Mouse (Mus musculus) hindbrain, embryonic 13.5 days (tissue): ENCODE measurements around the gene Pfas. TPM values are rescaled to one million over a fixed set of nuclear protein-coding genes. Genes with fewer than 3 reads are reported as not detected.
"Not testable (repeated sequence)": the region's sequence is repeated elsewhere in the genome, so short reads cannot be mapped to it uniquely, and the experiment has no call there.

ENCODE experiments used
- ATAC-seq: fragments of 200-750 bp; cut with Nextera tagmentation; 2 replicates; pipeline ENCODE4 v1.8.0; 2017; ENCODE audit warnings: moderate TSS enrichment; ENCODE audit not compliant: low FRiP score
- H3K27ac ChIP-seq: fragments of 300-500 bp; sonication (generic); 2 replicates; pipeline ENCODE4 v1.5.1; 2015; ENCODE audit warnings: inconsistent platforms, mild to moderate bottlenecking, moderate library complexity
- H3K27me3 ChIP-seq: fragments of 300-500 bp; sonication (generic); 2 replicates; pipeline ENCODE4 v1.6.1; 2015; ENCODE audit warnings: mild to moderate bottlenecking, inconsistent platforms
- H3K36me3 ChIP-seq: fragments of 300-500 bp; sonication (generic); 2 replicates; pipeline ENCODE4 v1.6.1; 2015; ENCODE audit warnings: mild to moderate bottlenecking, inconsistent platforms
- H3K4me1 ChIP-seq: fragments of 300-500 bp; sonication (generic); replicated peaks from 2 replicates; pipeline ENCODE4 v1.6.1; 2015; ENCODE audit warnings: inconsistent platforms
- H3K4me2 ChIP-seq: fragments of 300-500 bp; sonication (generic); 2 replicates; pipeline ENCODE4 v1.6.1; 2015; ENCODE audit warnings: inconsistent platforms, mild to moderate bottlenecking, moderate library complexity
- H3K4me3 ChIP-seq: fragments of 300-500 bp; sonication (generic); 2 replicates; pipeline ENCODE4 v1.5.1; 2015; ENCODE audit warnings: mild to moderate bottlenecking, inconsistent platforms
- H3K9ac ChIP-seq: fragments of 300-500 bp; sonication (generic); 2 replicates; pipeline ENCODE4 v1.6.1; 2015; ENCODE audit warnings: mild to moderate bottlenecking, inconsistent platforms
- H3K9me3 ChIP-seq: fragments of 300-500 bp; sonication (generic); 2 replicates; pipeline ENCODE4 v1.6.1; 2016; ENCODE audit warnings: inconsistent platforms
- WGBS: fragments of 180-500 bp; shearing (Covaris S2); methylation state at CpG from one replicate; pipeline ENCODE4 v1.1.7; 2015; 5-methylcytosine and 5-hydroxymethylcytosine counted together
- polyA plus RNA-seq: library from polyadenylated mRNA; unstranded; fragments of >200 nt; fragmentation: Nextera tagmentation; extraction: Ambion mirVana; gene quantifications from 2 replicates; pipeline ENCODE4 v1.2.1, GENCODE M21; 2015

The Pfas gene
- polyA plus RNA-seq, 1 experiment from 2014 or later = 19.1 TPM

DNA sequence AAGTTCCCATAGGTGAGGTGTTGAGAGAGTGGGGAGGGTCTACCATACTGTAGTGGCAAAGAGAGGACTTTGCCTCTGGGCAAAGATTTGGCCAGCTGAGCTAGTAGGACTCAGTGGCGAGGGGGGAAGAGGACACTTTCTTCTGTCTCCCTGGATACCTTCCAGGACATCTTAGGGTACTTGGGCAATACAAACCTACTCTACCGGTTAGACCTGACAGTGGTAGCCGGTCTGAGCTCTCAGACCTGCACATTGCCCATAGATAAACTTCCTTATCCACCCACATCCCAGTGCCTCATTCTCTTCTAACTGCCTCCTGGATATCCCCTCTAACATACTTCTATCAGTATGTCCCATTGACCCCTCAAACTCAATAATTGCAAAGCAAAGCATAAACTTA lies 27.3 kb downstream of the Pfas start:
- WGBS = 71% methylated on average over 3 of the region's 3 CpGs
- ATAC-seq = no peak
- Histone ChIP-seq H3K9me3 (no peaks in the 10 kb centered on the region), H3K4me3 (no peak overlapping the region), H3K4me2 (no peak overlapping the region), H3K27me3 (no peaks in the 10 kb centered on the region), H3K27ac (no peak overlapping the region), H3K36me3 (peaks cover 3% of the 10 kb centered on the region; the same call in 1 of the 2 replicates), H3K4me1 (no peaks in the 10 kb centered on the region), H3K9ac (no peak overlapping the region)

DNA sequence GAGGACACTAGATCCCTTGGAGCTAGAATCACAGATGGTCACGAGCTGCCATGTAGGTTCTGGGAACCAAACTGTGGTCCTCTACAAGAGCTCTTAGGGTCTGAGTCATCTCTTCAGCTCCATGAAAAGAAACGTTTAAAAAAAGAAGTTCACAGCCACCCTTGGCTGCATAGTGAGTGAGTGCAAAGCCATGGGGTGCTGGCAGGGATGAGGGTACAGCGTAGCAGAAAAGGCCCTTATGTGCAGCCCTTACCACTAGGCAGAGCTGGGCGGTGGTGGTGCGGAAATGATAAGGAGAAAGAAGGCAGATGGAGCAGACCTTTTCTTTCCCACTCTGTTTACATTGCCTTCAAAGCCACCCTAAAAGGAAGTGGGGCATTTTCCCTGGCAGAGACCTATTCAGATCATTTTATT lies 28.9 kb downstream of the Pfas start:
- no peaks in the 10 kb centered on the region for H3K36me3 ChIP-seq
- H3K27me3 ChIP-seq = 0 out of 2 replicates have a peak, but pooled peaks cover 3% of the 10 kb centered on the region
- no peak overlapping the region for H3K9ac ChIP-seq
- H3K4me2 ChIP-seq = no peak overlapping the region
- H3K27ac ChIP-seq = no peak overlapping the region
- H3K9me3 ChIP-seq = no peaks in the 10 kb centered on the region
- H3K4me3 ChIP-seq = no peak overlapping the region
- no peak for ATAC-seq
- H3K4me1 ChIP-seq = no peaks in the 10 kb centered on the region
- 57% methylated on average over 5 of the region's 5 CpGs for WGBS

DNA sequence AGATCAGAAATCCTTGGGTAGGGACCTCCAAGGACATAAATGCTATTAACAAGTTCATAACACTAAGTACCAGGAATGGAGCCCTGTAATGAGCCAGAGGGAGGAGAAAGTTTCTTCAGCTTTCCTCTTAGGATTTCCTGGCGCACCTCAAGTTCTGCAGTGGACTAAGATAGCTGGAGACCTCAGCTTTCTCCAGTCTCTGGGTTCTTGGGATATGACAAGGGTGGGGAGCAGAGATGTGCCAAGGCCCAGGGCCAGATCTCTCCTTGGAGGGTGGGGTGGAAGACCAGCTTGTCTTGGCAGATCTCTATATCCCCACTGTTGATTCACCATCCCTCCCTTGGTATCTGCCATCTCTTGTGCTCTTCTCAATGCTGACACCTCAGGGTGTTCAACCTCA lies 32.7 kb downstream of the Pfas start:
- Histone ChIP-seq H3K36me3 (no peaks in the 10 kb centered on the region), H3K9me3 (no peaks in the 10 kb centered on the region), H3K27ac (no peak overlapping the region), H3K27me3 (0 out of 2 replicates have a peak, but pooled peaks cover 3% of the 10 kb centered on the region), H3K9ac (no peak overlapping the region), H3K4me1 (peaks cover 10% of the 10 kb centered on the region), H3K4me3 (no peak overlapping the region), H3K4me2 (no peak overlapping the region)
- 94% methylated on average over 1 of the region's 1 CpGs for WGBS
- no peak for ATAC-seq

DNA sequence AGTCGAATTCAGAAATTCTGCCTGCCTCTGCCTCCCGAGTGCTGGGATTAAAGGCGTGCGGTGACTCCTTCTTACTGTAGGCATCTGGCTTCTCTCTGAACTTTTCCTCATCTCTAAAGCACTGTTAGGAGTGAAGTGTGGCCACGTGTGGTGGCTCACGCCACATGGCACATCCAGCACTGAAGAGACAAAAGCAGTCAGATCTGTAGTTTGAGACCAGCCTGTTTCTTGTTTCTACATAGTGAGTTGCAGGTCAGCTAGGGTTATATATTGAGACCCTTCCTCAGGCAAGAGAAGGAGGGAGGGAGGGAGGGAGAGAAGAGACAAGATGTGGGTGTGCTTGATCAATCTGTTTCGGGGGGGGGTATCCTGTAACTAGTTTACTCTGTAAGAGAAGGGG lies 33.2 kb downstream of the Pfas start, which contains the start of gene Rangrf:
Gene Rangrf, minus strand, starts transcription at position 101 of the 400 bp plus-strand sequence.
- Histone ChIP-seq H3K4me2 (peak within 1 kb of the TSS; percentile 63), H3K36me3 (no peaks in the 10 kb centered on the region), H3K4me3 (peak within 1 kb of the TSS; percentile 43), H3K27ac (no peak within 1 kb of the TSS), H3K27me3 (0 out of 2 replicates have a peak, but pooled peaks cover 3% of the 10 kb centered on the region), H3K4me1 (peaks cover 14% of the 10 kb centered on the region), H3K9ac (0 out of 2 replicates have a peak within 1 kb of the TSS, but pooled peaks have one; percentile 15), H3K9me3 (no peaks in the 10 kb centered on the region)
- ATAC-seq = no peak
- 82% methylated on average over 7 of the region's 7 CpGs for WGBS

DNA sequence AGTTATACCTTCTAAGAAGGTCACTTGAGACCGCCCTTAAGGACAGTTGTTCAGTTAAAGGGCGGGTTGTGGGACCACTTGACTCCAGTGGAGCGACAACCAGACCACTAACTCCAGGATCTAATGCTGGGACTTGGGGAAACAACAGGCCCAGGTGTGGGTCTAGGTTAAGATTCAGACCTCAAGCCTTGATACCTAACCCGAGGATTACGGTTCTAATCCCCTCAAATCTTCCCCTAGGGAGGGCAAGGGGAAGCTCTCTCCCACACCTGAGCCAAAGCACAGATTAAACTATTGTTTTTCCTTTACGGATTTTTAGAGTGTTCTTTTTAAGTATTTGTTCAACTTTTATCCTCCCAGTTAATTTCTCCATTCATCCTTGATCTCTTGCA lies 34.2 kb downstream of the Pfas start:
- H3K27me3 ChIP-seq = 0 out of 2 replicates have a peak, but pooled peaks cover 3% of the 10 kb centered on the region
- no peak for ATAC-seq
- H3K9me3 ChIP-seq = no peaks in the 10 kb centered on the region
- peaks cover 15% of the 10 kb centered on the region for H3K4me1 ChIP-seq
- 36% methylated on average over 6 of the region's 6 CpGs for WGBS
- no peak overlapping the region for H3K27ac ChIP-seq
- peak overlapping the region; percentile 43 for H3K4me3 ChIP-seq
- no peaks in the 10 kb centered on the region for H3K36me3 ChIP-seq
- 0 out of 2 replicates have a peak overlapping the region, but pooled peaks have one; percentile 15 for H3K9ac ChIP-seq
- peak overlapping the region; percentile 63 for H3K4me2 ChIP-seq

DNA sequence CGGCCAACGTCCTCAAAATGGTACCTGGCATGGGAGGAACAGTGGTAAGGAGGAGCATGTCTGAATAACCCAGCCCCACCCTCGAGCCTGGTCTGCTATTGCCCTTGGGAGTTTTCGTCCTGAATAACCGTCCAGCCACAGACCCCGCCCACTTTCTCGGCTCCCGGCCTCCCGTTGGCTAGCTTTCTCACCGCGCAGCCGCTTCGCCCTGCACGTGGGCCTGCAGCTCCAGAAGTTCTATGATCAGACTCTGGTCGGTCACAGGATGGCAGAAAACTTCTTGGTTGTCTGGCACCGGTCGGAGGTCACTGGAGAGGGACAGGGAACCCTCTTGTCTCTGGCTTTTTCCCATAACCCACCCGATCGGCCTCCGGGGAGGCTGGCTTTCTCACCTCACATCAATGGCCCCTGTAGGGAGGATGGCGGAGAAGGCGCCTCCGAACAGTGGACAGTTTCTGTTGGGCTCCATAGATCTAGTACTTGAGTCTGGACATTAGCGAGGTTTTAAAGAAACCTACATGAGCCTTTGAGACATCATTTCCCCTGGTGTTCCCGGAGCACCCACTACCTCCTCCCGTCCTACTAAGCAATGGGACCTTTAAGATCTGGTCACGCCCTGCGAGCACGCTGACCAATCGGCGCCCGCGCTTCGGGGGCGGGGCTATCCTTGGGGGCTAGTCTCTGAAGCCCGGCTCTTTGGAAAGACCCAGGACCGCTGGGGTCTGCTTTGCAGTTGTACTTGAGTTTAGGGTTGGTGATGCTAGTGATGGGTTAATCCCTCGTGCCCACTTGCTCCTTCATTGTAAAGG lies 34.8 kb downstream of the Pfas start:
- under 1% methylated on average over 38 of the region's 38 CpGs for WGBS
- H3K4me3 ChIP-seq = peak overlapping the region; percentile 43
- ATAC-seq = peak; percentile 86

DNA sequence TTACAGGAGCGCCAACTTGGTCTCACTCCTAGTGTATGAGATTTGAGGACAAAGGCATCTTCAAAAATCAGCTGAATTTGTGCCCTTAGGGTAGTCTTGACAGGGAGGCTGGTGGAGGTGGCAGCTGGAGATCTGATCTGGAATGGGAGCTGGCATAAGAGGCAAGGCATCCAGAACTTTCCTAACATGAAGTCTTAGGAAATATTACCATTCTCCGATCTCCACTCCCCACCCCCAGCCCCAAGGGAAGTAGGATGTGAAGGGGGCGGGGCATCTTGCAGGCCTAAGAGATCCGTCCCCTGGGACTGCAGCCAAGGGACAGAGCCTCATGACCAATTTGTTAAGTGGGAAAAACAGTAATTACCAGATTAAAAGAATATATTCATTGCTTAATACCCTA lies 38.0 kb downstream of the Pfas start:
- no peaks in the 10 kb centered on the region for H3K36me3 ChIP-seq
- H3K27ac ChIP-seq = no peak overlapping the region
- no peak for ATAC-seq
- H3K4me3 ChIP-seq = no peak overlapping the region
- no peak overlapping the region for H3K4me2 ChIP-seq
- WGBS = 75% methylated on average over 4 of the region's 4 CpGs
- H3K4me1 ChIP-seq = peaks cover 33% of the 10 kb centered on the region
- H3K9me3 ChIP-seq = no peaks in the 10 kb centered on the region
- H3K27me3 ChIP-seq = peaks cover 12% of the 10 kb centered on the region; the same call in 1 of the 2 replicates
- H3K9ac ChIP-seq = no peak overlapping the region

More for the DNA sequence above, 34.8 kb downstream of the Pfas start:
- not testable (repeated sequence) for H3K36me3 ChIP-seq, H3K27ac ChIP-seq, H3K9me3 ChIP-seq, H3K27me3 ChIP-seq
- Histone ChIP-seq H3K4me2 (peak overlapping the region; percentile 63), H3K4me1 (peaks cover 19% of the 10 kb centered on the region), H3K9ac (peak overlapping the region; percentile 51)

DNA sequence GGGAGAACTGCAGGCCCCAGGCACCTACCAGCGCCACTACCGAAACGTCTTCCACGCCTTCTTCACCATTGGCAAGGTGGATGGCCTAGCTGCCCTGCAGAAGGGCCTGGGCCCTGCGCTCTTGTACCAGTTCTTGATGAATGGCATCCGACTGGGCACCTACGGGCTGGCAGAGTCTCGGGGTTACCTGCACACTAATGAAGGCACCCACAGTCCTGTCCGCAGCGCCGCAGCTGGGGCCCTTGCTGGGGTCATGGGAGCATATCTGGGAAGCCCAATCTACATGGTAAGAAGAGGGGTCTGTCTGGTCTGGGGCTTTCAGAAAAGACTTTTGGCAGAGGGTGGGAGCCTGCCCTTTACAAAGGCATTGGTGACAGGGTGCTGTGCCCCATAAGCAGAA lies 39.5 kb downstream of the Pfas start:
- Histone ChIP-seq H3K27ac (no peak overlapping the region), H3K36me3 (no peaks in the 10 kb centered on the region), H3K9ac (peak overlapping the region; percentile 81; the same call in 1 of the 2 replicates), H3K9me3 (no peaks in the 10 kb centered on the region), H3K4me1 (peaks cover 29% of the 10 kb centered on the region), H3K4me3 (no peak overlapping the region), H3K27me3 (peaks cover 12% of the 10 kb centered on the region; the same call in 1 of the 2 replicates), H3K4me2 (peak overlapping the region; percentile 90)
- 84% methylated on average over 11 of the region's 11 CpGs for WGBS
- no peak for ATAC-seq

DNA sequence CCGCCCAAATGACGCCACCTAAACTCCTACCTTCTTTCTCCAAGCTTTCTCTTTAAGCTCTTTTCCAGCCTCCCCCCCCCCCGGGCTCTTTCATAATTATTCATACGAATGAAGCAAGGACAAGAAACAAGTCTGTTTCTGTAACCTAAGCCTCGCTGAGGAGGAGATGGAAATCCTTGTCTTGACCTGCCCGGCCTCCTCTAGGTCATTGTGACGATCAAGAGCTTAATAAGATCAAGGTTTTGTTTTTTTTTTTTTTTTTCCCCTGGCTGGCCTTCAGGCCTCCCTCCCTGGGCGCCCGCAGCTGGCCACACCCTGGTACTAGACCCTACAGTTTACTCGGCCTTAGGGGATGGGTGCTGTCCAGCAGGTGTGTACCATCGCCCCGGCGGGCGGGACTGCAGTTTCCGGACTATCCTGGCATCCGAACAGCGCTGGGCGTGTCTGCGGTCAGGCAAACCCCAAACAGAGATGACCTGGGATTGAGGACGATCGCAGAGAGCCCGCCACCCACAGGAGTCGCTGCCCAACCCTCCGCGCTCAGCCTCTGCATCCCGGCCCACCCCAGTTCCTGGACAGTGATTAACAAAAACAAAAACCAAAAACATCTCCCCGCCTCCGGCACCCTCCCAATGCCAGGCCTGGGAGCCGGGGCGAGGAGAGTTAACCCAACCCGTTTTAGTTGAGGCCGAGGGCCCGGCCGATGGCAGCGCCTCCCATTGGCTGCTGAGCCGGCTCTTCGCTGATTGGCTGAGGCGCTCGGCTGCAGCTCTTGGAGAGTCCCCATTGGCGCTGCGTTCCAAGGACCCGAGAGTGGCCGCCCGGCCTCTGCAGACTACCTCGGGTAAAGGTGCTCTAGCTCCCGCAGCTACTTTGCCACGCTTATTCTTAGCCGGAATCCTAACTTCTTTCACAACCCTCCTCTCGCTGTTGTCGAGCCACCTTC lies 40.6 kb downstream of the Pfas start, which contains the start of gene Slc25a35:
Gene Slc25a35, plus strand, starts transcription at position 795 of the 946 bp plus-strand sequence.
- Histone ChIP-seq H3K9me3 (no peaks in the 10 kb centered on the region), H3K27ac (peak within 1 kb of the TSS; percentile 72), H3K27me3 (peaks cover 16% of the 10 kb centered on the region), H3K4me3 (peak within 1 kb of the TSS; percentile 63), H3K36me3 (no peaks in the 10 kb centered on the region), H3K4me2 (peak within 1 kb of the TSS; percentile 90), H3K9ac (peak within 1 kb of the TSS; percentile 81), H3K4me1 (peaks cover 24% of the 10 kb centered on the region)
- under 1% methylated on average over 50 of the region's 50 CpGs for WGBS
- peak; percentile 96 for ATAC-seq

DNA sequence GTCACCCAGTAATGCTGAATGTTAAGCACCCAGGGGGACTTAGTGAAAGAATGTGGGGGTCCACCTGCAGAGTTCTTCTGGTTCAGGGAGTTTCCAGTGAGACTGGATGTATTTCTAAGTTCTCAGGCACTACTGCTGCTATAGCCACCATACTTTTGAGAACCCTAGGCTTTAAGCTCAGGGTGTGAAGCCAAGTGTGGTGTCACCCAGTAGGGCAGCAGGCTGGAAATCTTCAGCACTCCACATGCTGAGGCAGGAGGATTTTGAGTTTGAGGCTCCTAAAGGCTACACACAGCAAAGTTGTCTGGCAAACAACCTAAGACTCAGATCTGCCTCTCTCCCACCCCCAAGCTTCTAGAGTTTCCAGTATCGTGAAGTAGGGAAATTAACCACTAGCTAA lies 41.7 kb downstream of the Pfas start:
- Histone ChIP-seq H3K9me3 (no peaks in the 10 kb centered on the region), H3K4me3 (0 out of 2 replicates have a peak overlapping the region, but pooled peaks have one; percentile 63), H3K36me3 (no peaks in the 10 kb centered on the region), H3K9ac (no peak overlapping the region), H3K4me1 (peaks cover 23% of the 10 kb centered on the region), H3K27me3 (peaks cover 16% of the 10 kb centered on the region), H3K4me2 (peak overlapping the region; percentile 90; the same call in 1 of the 2 replicates), H3K27ac (no peak overlapping the region)
- WGBS = 62% methylated on average over 1 of the region's 1 CpGs
- no peak for ATAC-seq

DNA sequence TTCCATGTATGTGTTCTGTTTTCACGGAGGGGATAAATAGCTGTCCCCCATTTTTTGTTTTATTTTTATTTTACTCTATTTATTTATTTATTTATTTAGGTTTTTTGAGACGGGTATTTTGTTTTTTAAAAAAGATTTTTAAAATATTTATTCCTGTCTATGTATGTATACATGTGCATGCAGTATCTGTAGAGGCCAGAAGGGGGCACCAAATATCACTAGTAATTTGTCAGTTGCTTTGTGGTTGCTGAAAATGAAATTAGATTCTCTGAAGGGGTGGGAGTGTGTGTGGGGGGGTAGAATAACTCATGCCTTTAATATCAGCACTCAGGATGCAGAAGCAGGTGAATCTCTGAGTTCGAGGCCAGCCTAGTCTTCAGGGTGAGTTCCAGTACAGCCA lies 42.4 kb downstream of the Pfas start:
- Histone ChIP-seq H3K4me2 (no peak overlapping the region), H3K9ac (no peak overlapping the region), H3K4me3 (no peak overlapping the region), H3K27me3 (peaks cover 16% of the 10 kb centered on the region), H3K36me3 (no peaks in the 10 kb centered on the region), H3K4me1 (peaks cover 23% of the 10 kb centered on the region), H3K27ac (no peak overlapping the region), H3K9me3 (no peaks in the 10 kb centered on the region)
- WGBS = 30% methylated on average over 3 of the region's 3 CpGs
- ATAC-seq = no peak

DNA sequence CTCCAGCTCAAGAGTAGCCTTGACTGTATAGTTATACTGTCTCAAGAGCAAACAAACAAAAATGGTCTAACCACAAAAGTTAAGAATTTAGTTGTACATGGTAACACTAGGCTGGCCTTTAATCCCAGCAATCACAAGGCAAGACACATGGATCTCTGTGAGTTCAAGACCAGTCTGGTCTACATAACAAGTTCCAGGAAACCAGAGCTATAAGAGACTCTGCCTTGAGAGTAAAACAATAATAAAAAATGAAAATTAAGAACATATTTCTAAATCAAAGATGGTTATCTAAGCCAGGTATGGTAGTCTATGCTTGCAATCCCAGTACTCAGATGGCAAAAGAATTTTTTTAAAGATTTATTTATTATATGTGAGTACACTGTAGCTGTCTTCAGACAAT lies 43.2 kb downstream of the Pfas start:
- ATAC-seq = no peak
- H3K36me3 ChIP-seq = no peaks in the 10 kb centered on the region
- H3K9me3 ChIP-seq = no peaks in the 10 kb centered on the region
- no peak overlapping the region for H3K4me3 ChIP-seq
- H3K9ac ChIP-seq = no peak overlapping the region
- H3K4me2 ChIP-seq = no peak overlapping the region
- no peak overlapping the region for H3K27ac ChIP-seq
- peaks cover 16% of the 10 kb centered on the region for H3K27me3 ChIP-seq
- peaks cover 19% of the 10 kb centered on the region for H3K4me1 ChIP-seq
